8 mouse cellular contexts compared by ENCODE assay signal in the genomic region with DNA sequence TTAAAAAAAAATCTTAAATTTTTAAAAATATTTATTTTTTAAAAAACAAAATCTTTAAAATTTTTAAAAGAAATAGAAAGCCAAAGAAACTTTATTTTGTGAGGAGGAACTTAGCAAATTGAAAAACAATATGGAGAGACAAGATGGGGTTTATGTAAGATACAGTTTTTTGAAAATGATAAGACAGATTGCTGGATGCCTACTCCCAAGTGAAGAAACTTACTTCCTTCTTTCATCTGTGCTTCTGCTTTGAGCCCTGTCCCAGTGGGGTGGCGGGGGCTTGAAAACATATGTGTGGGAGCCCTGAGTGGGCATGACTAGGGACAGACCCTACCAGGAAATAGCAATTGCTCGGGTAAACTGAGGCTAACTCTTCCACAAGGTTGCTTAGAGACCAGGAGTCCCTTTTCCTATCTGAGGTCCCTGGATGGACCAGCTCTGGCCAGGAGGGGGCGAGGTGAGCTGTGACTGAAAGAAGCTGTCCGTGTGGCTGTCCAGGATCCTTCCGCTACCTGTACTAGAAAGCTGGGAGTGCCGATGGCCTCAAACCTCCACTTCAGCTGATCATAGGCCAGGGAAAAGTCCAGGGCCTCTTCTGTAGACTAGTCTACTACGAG. TPM values are rescaled to one million over a fixed set of nuclear protein-coding genes. Genes with fewer than 3 reads are reported as not detected.
DNase-seq lines count a peak whose midpoint lies in the region; ATAC-seq lines count a peak whose summit lies in the region.

No protein-coding gene starts in this region.

- 0 out of 2 replicates have a peak, but pooled peaks have one; percentile 29 for ATAC-seq in frontal cortex, adult (ENCODE audit: low TSS enrichment)
- peak; percentile 39 for ATAC-seq in megakaryocyte, adult 5-6 weeks (ENCODE audit: poor library complexity, severe bottlenecking)

- no peak for DNase-seq in frontal cortex, postnatal 25 days (ENCODE audit: low spot score in 2 of 2)
- peak; percentile 44 to 60 for DNase-seq in CD8-positive naive resting alpha-beta T cell, adult 2 months (ENCODE audit: low read depth in 2 of 2, low spot score in 2 of 2)
- DNase-seq in cerebellum, adult 11-12 months: peak; percentile 57
- peak; percentile 60 for DNase-seq in gastrocnemius, postnatal 10 days
- DNase-seq in layer of hippocampus, adult 9-11 months: peak; percentile 52
- DNase-seq in spleen, postnatal 4 days (ENCODE audit: low spot score in 2 of 2): peak; percentile 73 to 86

RNA-seq across cellular contexts. Expression of a gene that starts 2.2 kb away (rescaled TPM):
- 100 to 1,000 TPM; 222 to 228 TPM for total RNA-seq in gastrocnemius, postnatal 10 days (2021)
- total RNA-seq in megakaryocyte, adult 5-6 weeks (2015): 312 and 325 TPM in 2 replicates
- total RNA-seq in megakaryocyte, adult 5-6 weeks (2017): 342 and 408 TPM in 2 replicates

RNA-seq across cellular contexts. Expression of a gene that starts 22.1 kb away (rescaled TPM):
- total RNA-seq in gastrocnemius, postnatal 10 days (2021): 1 to 10 TPM; 6.1 to 6.3 TPM
- total RNA-seq in megakaryocyte, adult 5-6 weeks (2015): 8.3 and 8.6 TPM in 2 replicates
- 7.2 and 8.7 TPM in 2 replicates for total RNA-seq in megakaryocyte, adult 5-6 weeks (2017)

RNA-seq across cellular contexts. Expression of a gene that starts 28.0 kb away (rescaled TPM):
- 10 to 100 TPM; 36.7 to 38.0 TPM for total RNA-seq in gastrocnemius, postnatal 10 days (2021)
- total RNA-seq in megakaryocyte, adult 5-6 weeks (2015): 14.7 and 17.6 TPM in 2 replicates
- total RNA-seq in megakaryocyte, adult 5-6 weeks (2017): 35.3 and 36.2 TPM in 2 replicates

RNA-seq across cellular contexts. Expression of a gene that starts 38.2 kb away (rescaled TPM):
- total RNA-seq in gastrocnemius, postnatal 10 days (2021): 10 to 100 TPM; 20.8 to 22.0 TPM
- total RNA-seq in megakaryocyte, adult 5-6 weeks (2015): 20.6 and 25.1 TPM in 2 replicates
- 13.8 and 20.1 TPM in 2 replicates for total RNA-seq in megakaryocyte, adult 5-6 weeks (2017)

RNA-seq across cellular contexts. Expression of a gene that starts 47.2 kb away (rescaled TPM):
- total RNA-seq in gastrocnemius, postnatal 10 days (2021): 1 to 10 TPM in 1 of 2 experiments, under 1 TPM in 1; 0.78 to 1.2 TPM
- total RNA-seq in megakaryocyte, adult 5-6 weeks (2015): not detected in 2 replicates
- not detected in 2 replicates for total RNA-seq in megakaryocyte, adult 5-6 weeks (2017)

Comparison
In these comparisons a context has a peak if more than half of its experiments do, and no peak if none do; other contexts are left out.
1. DNase-seq: peak in CD8-positive naive resting alpha-beta T cell, adult 2 months (2 of 2), cerebellum, adult 11-12 months (single experiment), gastrocnemius, postnatal 10 days (single experiment), layer of hippocampus, adult 9-11 months (single experiment) and spleen, postnatal 4 days (2 of 2); none in frontal cortex, postnatal 25 days (0 of 2).